Mouse (Mus musculus) intestine, postnatal 0 days (tissue): Measurements from ENCODE around the gene Il20. TPM values are rescaled to one million over a fixed set of nuclear protein-coding genes. Genes with fewer than 3 reads are reported as not detected.

Source experiments
- ATAC-seq: fragments of 200-750 bp; cut with Nextera tagmentation; 2 replicates; pipeline ENCODE4 v1.8.0; 2017; ENCODE audit warnings: mild to moderate bottlenecking, moderate TSS enrichment, moderate library complexity
- H3K27ac ChIP-seq: fragments of 300-500 bp; sonication (generic); 2 replicates; pipeline ENCODE4 v1.5.1; 2014; ENCODE audit warnings: mild to moderate bottlenecking, low read depth, low read length, moderate library complexity
- H3K27me3 ChIP-seq: fragments of 300-500 bp; sonication (generic); replicated peaks from 2 replicates; pipeline ENCODE4 v1.6.1; 2014; ENCODE audit warnings: low read length, mixed read lengths; ENCODE audit not compliant: control insufficient read depth, insufficient read depth
- H3K36me3 ChIP-seq: fragments of 300-500 bp; sonication (generic); 2 replicates; pipeline ENCODE4 v1.6.1; 2014; ENCODE audit warnings: mild to moderate bottlenecking, moderate library complexity; ENCODE audit not compliant: control insufficient read depth, insufficient read depth
- H3K4me1 ChIP-seq: fragments of 300-500 bp; sonication (generic); replicated peaks from 2 replicates; pipeline ENCODE4 v1.6.1; 2014; ENCODE audit warnings: antibody characterized with exemption, low read length, mixed read lengths; ENCODE audit not compliant: control insufficient read depth, insufficient read depth
- H3K4me2 ChIP-seq: fragments of 300-500 bp; sonication (generic); replicated peaks from 2 replicates; pipeline ENCODE4 v1.6.1; 2014; ENCODE audit warnings: low read depth, mild to moderate bottlenecking, moderate library complexity
- H3K4me3 ChIP-seq: fragments of 300-500 bp; sonication (generic); 2 replicates; pipeline ENCODE4 v1.5.1; 2014; ENCODE audit warnings: low read depth, low read length
- H3K9ac ChIP-seq: fragments of 300-500 bp; sonication (generic); 2 replicates; pipeline ENCODE4 v1.6.1; 2014; ENCODE audit warnings: mild to moderate bottlenecking, low read depth, low read length
- H3K9me3 ChIP-seq: fragments of 300-500 bp; sonication (generic); 2 replicates; pipeline ENCODE4 v1.6.1; 2016; ENCODE audit warnings: mixed run types; ENCODE audit not compliant: control insufficient read depth
- CTCF ChIP-seq: sonication (generic); IDR thresholded peaks from 2 replicates; pipeline ENCODE4 v1.5.1; 2016; ENCODE audit warnings: low read depth, mild to moderate bottlenecking, control low read depth, antibody characterized with exemption, moderate library complexity
- WGBS: fragments of 180-500 bp; shearing (Covaris S2); extraction: QIAGEN DNeasy Blood & Tissue Kit; methylation state at CpG from one replicate; pipeline ENCODE4 v1.1.7; 2014; 5-methylcytosine and 5-hydroxymethylcytosine counted together
- polyA plus RNA-seq: library from polyadenylated mRNA; unstranded; fragments of >200 nt; fragmentation: Nextera tagmentation; extraction: Ambion mirVana; gene quantifications from 2 replicates; pipeline ENCODE4 v1.2.1, GENCODE M21; 2015

Gene Il20
- polyA plus RNA-seq, 1 experiment from 2014 or later = not detected

DNA sequence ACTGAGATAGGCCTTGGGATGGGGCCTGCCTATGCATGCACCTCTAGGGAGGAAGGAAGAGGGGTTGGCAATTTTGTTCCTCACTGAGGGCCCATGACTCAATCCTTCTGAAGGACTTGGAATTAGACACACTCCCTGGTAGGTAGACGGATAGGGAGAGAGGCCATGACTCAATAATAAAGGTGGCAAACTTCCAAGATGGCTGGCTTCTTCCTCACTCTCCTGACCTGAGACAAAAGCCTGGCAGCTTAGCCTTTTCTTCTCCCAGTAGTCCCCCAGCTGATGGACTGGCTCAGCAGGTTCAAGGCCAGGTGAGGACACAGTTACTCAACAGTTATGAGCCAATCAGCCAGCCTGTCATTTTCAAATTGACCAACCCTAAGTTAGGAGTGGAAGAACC, 18.8 kb downstream of the Il20 start:
- 43% methylated on average over 1 of the region's 1 CpGs for WGBS
- ATAC-seq = no peak
- Histone ChIP-seq H3K4me3 (no peak overlapping the region), H3K9me3 (no peaks in the 10 kb centered on the region), H3K27me3 (no peaks in the 10 kb centered on the region), H3K4me1 (no peaks in the 10 kb centered on the region), H3K4me2 (no peak overlapping the region), H3K9ac (no peak overlapping the region), H3K27ac (no peak overlapping the region), H3K36me3 (no peaks in the 10 kb centered on the region)
- no peak for TF ChIP-seq CTCF

DNA sequence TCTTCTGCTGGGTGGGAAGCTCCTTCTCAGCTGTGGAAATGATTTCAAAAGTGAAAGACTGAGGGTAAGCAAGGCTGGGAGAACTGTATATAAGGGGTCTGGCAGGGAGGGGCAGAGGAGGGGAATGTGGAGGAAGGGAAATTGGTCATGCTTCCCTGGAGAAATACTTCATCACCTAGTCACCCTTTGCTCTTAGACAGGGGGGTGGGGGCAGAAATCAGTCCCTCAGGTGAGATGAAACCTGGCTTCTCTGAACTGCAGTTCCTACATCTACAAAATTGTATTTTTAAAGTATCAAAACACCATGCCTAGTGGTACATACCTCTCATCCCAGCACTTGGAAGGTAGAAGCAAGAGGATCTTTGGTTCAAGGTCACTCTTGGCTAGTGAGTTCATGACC, 23.9 kb downstream of the Il20 start, which contains the start of gene Il24:
TSS of gene Il24 (minus strand) at position 101 of the 400 bp plus-strand sequence.
- Histone ChIP-seq H3K27me3 (no peaks in the 10 kb centered on the region), H3K27ac (no peak within 1 kb of the TSS), H3K4me1 (no peaks in the 10 kb centered on the region), H3K4me3 (no peak within 1 kb of the TSS), H3K9me3 (no peaks in the 10 kb centered on the region), H3K9ac (no peak within 1 kb of the TSS), H3K4me2 (no peak within 1 kb of the TSS), H3K36me3 (no peaks in the 10 kb centered on the region)
- ATAC-seq = no peak
- TF ChIP-seq CTCF = no peak

DNA sequence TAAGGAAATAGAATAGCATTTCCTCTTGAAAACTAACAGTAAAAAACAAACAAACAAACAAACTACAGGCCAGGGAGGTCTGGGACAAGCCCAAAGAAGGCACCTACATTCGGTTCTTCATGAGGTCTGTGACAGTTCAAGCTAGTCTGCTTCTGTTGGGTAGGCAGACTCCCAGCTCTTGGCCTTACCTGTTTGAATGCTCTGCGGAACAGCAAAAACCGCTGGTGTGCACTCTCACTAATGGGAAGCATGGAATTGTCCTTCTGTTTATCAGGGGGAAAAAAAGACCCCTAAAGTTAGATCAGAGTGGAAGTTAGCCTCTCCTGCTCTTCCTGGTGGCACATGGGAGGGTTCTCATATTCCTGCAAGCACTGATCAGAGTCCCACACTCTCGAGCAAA, 28.1 kb downstream of the Il20 start:
- H3K27ac ChIP-seq = no peak overlapping the region
- H3K9me3 ChIP-seq = no peaks in the 10 kb centered on the region
- no peaks in the 10 kb centered on the region for H3K36me3 ChIP-seq
- no peak overlapping the region for H3K4me3 ChIP-seq
- no peaks in the 10 kb centered on the region for H3K4me1 ChIP-seq
- TF ChIP-seq CTCF = no peak
- no peak for ATAC-seq
- 90% methylated on average over 4 of the region's 4 CpGs for WGBS
- no peak overlapping the region for H3K4me2 ChIP-seq
- no peak overlapping the region for H3K9ac ChIP-seq
- no peaks in the 10 kb centered on the region for H3K27me3 ChIP-seq

DNA sequence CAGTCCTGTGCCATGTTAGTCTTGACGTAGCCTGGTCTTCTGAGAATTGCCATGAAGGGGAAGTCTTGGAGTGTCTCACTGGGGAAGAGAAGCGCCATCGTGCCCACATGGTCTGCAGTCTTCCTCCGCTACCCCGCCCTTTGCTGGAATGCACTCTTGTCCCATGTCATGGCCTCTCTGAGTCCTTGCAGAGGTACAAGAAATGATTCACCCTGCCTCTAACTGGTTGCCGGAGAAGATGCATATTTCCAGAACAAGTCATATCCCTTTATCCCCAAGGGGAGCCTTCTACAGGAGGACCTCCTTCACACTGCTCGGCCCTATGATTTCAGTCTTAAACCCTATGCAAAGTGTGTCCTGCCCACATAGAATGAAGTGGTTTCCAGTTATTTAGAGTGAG, 31.3 kb downstream of the Il20 start:
- TF ChIP-seq CTCF = no peak
- Histone ChIP-seq H3K4me2 (no peak overlapping the region), H3K9me3 (no peaks in the 10 kb centered on the region), H3K27me3 (peaks cover 7% of the 10 kb centered on the region; the same call in 1 of the 2 replicates), H3K36me3 (no peaks in the 10 kb centered on the region), H3K27ac (no peak overlapping the region), H3K4me3 (no peak overlapping the region), H3K9ac (no peak overlapping the region), H3K4me1 (peaks cover 3% of the 10 kb centered on the region; the same call in 1 of the 2 replicates)
- ATAC-seq = no peak
- 88% methylated on average over 7 of the region's 7 CpGs for WGBS

DNA sequence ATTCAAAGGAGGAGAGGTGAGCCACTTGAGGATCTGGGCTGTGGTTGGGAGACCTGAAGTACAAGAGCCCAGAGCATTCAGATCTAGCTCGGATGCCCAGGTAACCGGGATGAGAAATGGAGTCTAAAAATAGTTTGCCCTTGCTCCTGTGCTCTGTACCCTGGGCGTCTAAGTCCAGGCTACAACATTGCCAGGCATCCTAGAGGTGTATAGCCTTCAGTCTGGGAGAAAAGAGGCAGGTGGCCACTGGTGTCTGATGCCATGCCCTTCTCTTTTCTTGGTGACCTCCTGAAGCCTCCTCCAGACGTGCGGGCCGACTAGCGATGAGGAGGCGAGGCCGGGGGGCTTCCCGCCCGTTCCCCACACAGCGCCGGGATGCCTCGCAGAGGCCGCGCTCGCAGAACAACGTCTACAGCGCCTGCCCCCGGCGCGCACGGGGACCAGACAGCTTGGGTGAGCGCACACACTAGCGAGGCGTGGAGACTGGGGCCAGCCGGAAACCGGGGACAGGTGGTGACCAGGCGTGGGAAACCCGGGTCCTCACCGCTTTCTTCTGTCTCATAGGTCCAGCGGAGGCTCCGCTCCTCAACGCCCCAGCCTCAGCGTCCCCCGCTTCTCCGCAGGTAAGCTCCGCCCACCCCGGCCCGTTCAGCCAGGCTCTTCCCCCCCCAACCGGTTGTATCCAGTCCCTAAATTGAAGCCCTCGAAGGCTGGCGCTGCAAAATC, 33.2 kb downstream of the Il20 start:
- Histone ChIP-seq H3K9me3 (no peaks in the 10 kb centered on the region), H3K4me1 (peaks cover 3% of the 10 kb centered on the region; the same call in 1 of the 2 replicates), H3K27me3 (peaks cover 7% of the 10 kb centered on the region; the same call in 1 of the 2 replicates), H3K9ac (no peak overlapping the region), H3K27ac (no peak overlapping the region), H3K4me2 (peak overlapping the region; percentile 65), H3K36me3 (no peaks in the 10 kb centered on the region), H3K4me3 (peak overlapping the region; percentile 39)
- TF ChIP-seq CTCF = no peak; the same call in 1 of the 2 replicates
- no peak; the same call in 1 of the 2 replicates for ATAC-seq
- 3% methylated on average over 43 of the region's 43 CpGs for WGBS

DNA sequence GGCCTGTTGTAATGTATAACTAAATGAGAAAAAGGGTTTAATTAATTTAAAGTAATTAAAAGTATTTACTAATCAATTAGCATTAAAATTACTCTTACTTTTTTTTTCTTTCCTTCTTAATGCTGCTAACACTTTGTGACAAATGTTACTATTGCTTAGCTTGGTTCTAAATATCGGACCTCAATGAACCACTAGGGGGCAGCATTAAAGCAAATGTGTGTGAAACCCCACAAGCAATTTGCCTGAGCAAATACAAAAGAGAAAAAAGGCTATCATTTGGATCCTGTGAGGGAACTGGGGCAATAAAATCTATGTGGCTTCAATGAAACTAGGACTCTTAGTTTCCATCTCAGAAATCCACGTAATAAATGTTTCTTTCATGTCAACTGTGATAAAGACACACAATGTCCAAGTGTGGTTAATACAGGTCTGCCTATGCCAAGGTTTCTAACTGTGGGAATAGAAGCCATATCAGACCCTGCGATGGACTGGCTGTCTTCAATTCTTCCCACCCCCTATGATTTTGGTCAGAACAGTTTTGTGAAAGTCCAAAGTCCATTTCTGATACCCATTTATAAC, 34.2 kb downstream of the Il20 start:
- ATAC-seq = no peak
- Histone ChIP-seq H3K36me3 (no peaks in the 10 kb centered on the region), H3K4me1 (peaks cover 3% of the 10 kb centered on the region; the same call in 1 of the 2 replicates), H3K4me3 (no peak overlapping the region), H3K9me3 (no peaks in the 10 kb centered on the region), H3K9ac (no peak overlapping the region), H3K27ac (no peak overlapping the region), H3K4me2 (no peak overlapping the region), H3K27me3 (peaks cover 7% of the 10 kb centered on the region; the same call in 1 of the 2 replicates)
- 26% methylated on average over 3 of the region's 3 CpGs for WGBS
- peak; percentile 81 for TF ChIP-seq CTCF
